In genomic region chr1:136491681-136492080, GRCm38 (mm10) we compare ENCODE assay signal across 28 mouse cellular contexts. TPM values are rescaled to one million over a fixed set of nuclear protein-coding genes. Genes with fewer than 3 reads are reported as not detected.
A peak's percentile ranks its signal among the peaks of the same experiment; 100 is the strongest.
DNase-seq lines count a peak whose midpoint lies in the region; ATAC-seq and TF ChIP-seq lines count a peak whose summit lies in the region.
"Had no signal": no experiment of that assay in that cellular context is flagged by ENCODE, and none has a peak within 500 bp of the region (broad histone marks: within the 10 kb centered on the region; RNA-seq: fewer than 3 reads in every experiment).

No protein-coding gene starts in this region.

- no peaks in the 10 kb centered on the region for H3K4me1 ChIP-seq in kidney, postnatal 0 days (replicated peaks; ENCODE audit: insufficient read depth, low read length)
- H3K4me1 ChIP-seq in kidney, embryonic 14.5 days (ENCODE audit: control insufficient read depth, insufficient read depth, low read length) = no peaks in the 10 kb centered on the region
- H3K4me1 ChIP-seq in lung, adult 2 months (ENCODE audit: control insufficient read depth, insufficient read depth, low read length) = peaks cover 2% of the 10 kb centered on the region; the same call in 1 of the 2 replicates
- H3K4me1 ChIP-seq: embryonic facial prominence, embryonic 10.5 days; embryonic facial prominence, embryonic 15.5 days had no signal

- H3K4me2 ChIP-seq in kidney, postnatal 0 days (ENCODE audit: low read length) = no peak overlapping the region
- no peak overlapping the region for H3K4me2 ChIP-seq in kidney, embryonic 14.5 days (replicated peaks; ENCODE audit: low read depth, low read length)
- H3K4me2 ChIP-seq: embryonic facial prominence, embryonic 15.5 days; heart, embryonic 13.5 days; liver, embryonic 13.5 days had no signal

- no peak overlapping the region for H3K9ac ChIP-seq in kidney, postnatal 0 days (ENCODE audit: low read depth, low read length)
- H3K9ac ChIP-seq in kidney, embryonic 14.5 days (ENCODE audit: low read depth, low read length) = no peak overlapping the region
- H3K9ac ChIP-seq: embryonic facial prominence, embryonic 15.5 days; heart, embryonic 13.5 days; liver, embryonic 13.5 days had no signal

- H3K27me3 ChIP-seq in kidney, postnatal 0 days (ENCODE audit: insufficient read depth, low read length) = no peaks in the 10 kb centered on the region
- no peaks in the 10 kb centered on the region for H3K27me3 ChIP-seq in kidney, embryonic 14.5 days (ENCODE audit: control insufficient read depth, insufficient read depth, low read length)
- H3K27me3 ChIP-seq: embryonic facial prominence, embryonic 15.5 days; heart, embryonic 13.5 days; liver, embryonic 13.5 days; Patski had no signal

- WGBS in kidney, postnatal 0 days = 85% methylated on average over 5 of the region's 5 CpGs
- 80% methylated on average over 5 of the region's 5 CpGs for WGBS in kidney, embryonic 14.5 days
- 60% methylated on average over 5 of the region's 5 CpGs for WGBS in lung, adult 2 months

- peak; percentile 6; the same call in 1 of the 2 replicates for TF ChIP-seq CTCF in kidney, postnatal 0 days (IDR thresholded peaks at IDR 0.05; ENCODE audit: low read depth)
- no peak for TF ChIP-seq CTCF in lung, adult 2 months (IDR thresholded peaks at IDR 0.05; ENCODE audit: insufficient read depth, low read length)

- H3K27ac ChIP-seq in kidney, postnatal 0 days = no peak overlapping the region
- H3K27ac ChIP-seq in kidney, embryonic 14.5 days (ENCODE audit: low read depth, low read length) = no peak overlapping the region
- H3K27ac ChIP-seq: embryonic facial prominence, embryonic 10.5 days; embryonic facial prominence, embryonic 15.5 days; gastrocnemius, adult 2 months; heart, embryonic 13.5 days; liver, embryonic 13.5 days; macrophage had no signal

- no peaks in the 10 kb centered on the region for H3K9me3 ChIP-seq in kidney, postnatal 0 days (replicated peaks; ENCODE audit: low read length)
- no peaks in the 10 kb centered on the region for H3K9me3 ChIP-seq in kidney, embryonic 14.5 days (ENCODE audit: control insufficient read depth, low read length)
- H3K9me3 ChIP-seq: embryonic facial prominence, embryonic 10.5 days; embryonic facial prominence, embryonic 15.5 days; heart, embryonic 13.5 days; liver, embryonic 13.5 days had no signal

- no peak overlapping the region for H3K4me3 ChIP-seq in kidney, postnatal 0 days (replicated peaks; ENCODE audit: low read depth, low read length)
- no peak overlapping the region for H3K4me3 ChIP-seq in kidney, embryonic 14.5 days (ENCODE audit: low read length)
- H3K4me3 ChIP-seq in lung, adult 2 months (replicated peaks; ENCODE audit: extremely low read depth, low read depth, low read length) = no peak overlapping the region
- H3K4me3 ChIP-seq: embryonic facial prominence, embryonic 10.5 days; embryonic facial prominence, embryonic 15.5 days; gastrocnemius, adult 2 months; heart, embryonic 13.5 days; liver, embryonic 13.5 days had no signal

- peaks cover 23% of the 10 kb centered on the region for H3K36me3 ChIP-seq in kidney, postnatal 0 days (ENCODE audit: insufficient read depth, low read length)
- H3K36me3 ChIP-seq in kidney, embryonic 14.5 days (ENCODE audit: control insufficient read depth, insufficient read depth, low read length) = peaks cover 75% of the 10 kb centered on the region

- DNase-seq in kidney, postnatal 0 days (ENCODE audit: low spot score) = no peak
- DNase-seq in gonadal fat pad, adult 2 months (ENCODE audit: low read depth) = peak; percentile 45
- peak; percentile 9 for DNase-seq in lung, adult 2 months
- DNase-seq in lung, postnatal 4 days = peak; percentile 10 to 31
- DNase-seq in gastrocnemius, postnatal 10 days = no peak
- no peak for DNase-seq in frontal cortex, postnatal 14 days (ENCODE audit: low spot score in 2 of 2)
- DNase-seq: adrenal gland, postnatal 10 days; cerebellum, adult 8-10 months; cerebellum, postnatal 25 days; gastrocnemius, adult 2 months; heart, postnatal 14 days; kidney, adult 8-10 months; kidney, postnatal 14 days; layer of hippocampus, adult 9-11 months; liver, embryonic 13.5 days; midbrain, embryonic 14.5 days; right cerebral cortex, postnatal 25 days; thymus, adult 18-20 months; thymus, postnatal 4 days had no signal

- TF ChIP-seq POLR2A in lung, adult 2 months (IDR thresholded peaks at IDR 0.05; ENCODE audit: borderline replicate concordance, extremely low read depth, low read depth, low read length) = no peak

- no peak for ATAC-seq in kidney, postnatal 0 days (replicated peaks; ENCODE audit: low FRiP score, low read depth)
- ATAC-seq in kidney, embryonic 14.5 days (ENCODE audit: low FRiP score, low TSS enrichment) = no peak
- ATAC-seq: forebrain, embryonic 14.5 days; hindbrain, embryonic 16.5 days; Patski had no signal

RNA-seq across cellular contexts. Expression of gene Kif14, which starts 25.5 kb away (rescaled TPM):
- polyA plus RNA-seq in kidney, postnatal 0 days (2015; fragmentation: Nextera tagmentation; extraction: Ambion mirVana) = 1.7 and 2.0 TPM in 2 replicates
- polyA plus RNA-seq in kidney, embryonic 14.5 days (2014; fragmentation: Nextera tagmentation; extraction: Ambion mirVana) = 4.6 and 11.6 TPM in 2 replicates
- 0.05 and 0.14 TPM in 2 replicates for polyA plus RNA-seq in gonadal fat pad, adult 2 months (2012; rRNA removed)
- polyA plus RNA-seq in lung, adult 2 months (2012; rRNA removed) = 0.07 and 0.25 TPM in 2 replicates
- total RNA-seq in gastrocnemius, postnatal 10 days (2021) = 1 to 10 TPM; 1.7 to 2.6 TPM
- total RNA-seq: monocyte, adult 5-6 weeks had no signal

Comparison
In these comparisons a context has a peak if more than half of its experiments do, and no peak if none do; other contexts are left out.
1. DNase-seq: peak in gonadal fat pad, adult 2 months (single experiment), lung, adult 2 months (single experiment) and lung, postnatal 4 days (2 of 2); none in kidney, postnatal 0 days (single experiment), gastrocnemius, postnatal 10 days (single experiment) and frontal cortex, postnatal 14 days (0 of 2).